Mouse (Mus musculus): Measurements from ENCODE around the gene Lrrc23. TPM values are rescaled to one million over a fixed set of nuclear protein-coding genes. Genes with fewer than 3 reads are reported as not detected.

Gene Lrrc23
- polyA plus RNA-seq, 1 experiment from 2014 or later = 6.3 TPM

DNA sequence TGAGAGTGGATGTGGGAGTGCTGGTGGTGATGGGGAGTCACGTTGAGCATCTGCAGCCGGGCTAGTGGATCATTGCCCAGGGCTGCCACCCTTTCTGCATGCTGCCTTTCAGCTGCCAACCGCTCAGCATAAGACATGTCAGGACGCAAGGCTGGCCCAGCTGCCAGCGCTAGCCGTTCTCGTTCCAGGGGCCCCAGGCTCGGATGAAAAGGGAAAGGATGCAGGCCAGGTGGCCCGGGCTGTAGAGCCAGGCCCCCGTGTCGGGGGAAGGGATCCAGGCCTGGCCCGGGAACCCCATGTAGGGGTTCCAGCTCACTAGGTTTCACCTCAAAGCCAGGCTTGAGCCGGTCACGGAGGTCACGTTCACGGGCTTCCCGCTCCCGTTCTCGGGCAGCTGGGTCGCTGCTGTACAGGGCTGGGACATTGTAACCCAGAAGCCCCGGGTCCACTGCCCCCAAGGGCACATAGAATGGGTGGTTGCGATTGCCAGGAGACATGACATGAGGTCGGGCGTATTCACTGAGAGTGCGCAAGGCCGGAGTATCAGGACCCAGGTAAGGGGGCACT is 34.7 kb downstream of the Lrrc23 start:
- Histone ChIP-seq H3K9ac (peak overlapping the region; percentile 67), H3K4me1 (replicated peaks) (peaks cover 36% of the 10 kb centered on the region), H3K4me3 (peak overlapping the region; percentile 46), H3K27me3 (no peaks in the 10 kb centered on the region), H3K27ac (peak overlapping the region; percentile 92), H3K36me3 (peaks cover 66% of the 10 kb centered on the region), H3K4me2 (peak overlapping the region; percentile 91), H3K9me3 (no peaks in the 10 kb centered on the region)
- WGBS = 71% methylated on average over 26 of the region's 26 CpGs
- ATAC-seq (ENCODE audit: low FRiP score) = no peak

DNA sequence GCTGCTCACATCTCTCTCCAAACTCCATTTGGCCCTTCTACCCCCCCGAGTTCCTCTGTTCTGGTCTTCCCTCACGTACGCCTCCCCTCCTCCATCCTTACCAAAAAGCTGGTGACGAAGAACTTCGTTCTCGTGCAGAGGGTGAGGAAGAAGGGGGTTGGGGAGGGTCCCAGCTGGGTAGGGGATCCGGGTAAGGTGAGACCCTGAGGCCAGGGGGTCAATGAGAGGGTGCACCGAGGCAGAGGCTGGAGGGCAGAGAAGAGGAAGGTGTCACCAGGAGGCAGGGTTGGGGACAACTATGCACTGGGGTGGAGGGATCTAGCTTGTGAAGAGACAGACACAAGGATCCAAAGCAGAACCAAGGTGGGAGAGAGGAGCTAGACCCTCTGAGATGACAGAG is 35.9 kb downstream of the Lrrc23 start:
- H3K4me2 ChIP-seq = no peak overlapping the region
- H3K36me3 ChIP-seq = peaks cover 54% of the 10 kb centered on the region
- H3K9ac ChIP-seq = no peak overlapping the region
- WGBS = 94% methylated on average over 8 of the region's 8 CpGs
- peaks cover 48% of the 10 kb centered on the region for H3K4me1 ChIP-seq (replicated peaks)
- H3K9me3 ChIP-seq = no peaks in the 10 kb centered on the region
- no peak overlapping the region for H3K4me3 ChIP-seq
- no peak for ATAC-seq (ENCODE audit: low FRiP score)
- H3K27me3 ChIP-seq = no peaks in the 10 kb centered on the region
- no peak overlapping the region for H3K27ac ChIP-seq

DNA sequence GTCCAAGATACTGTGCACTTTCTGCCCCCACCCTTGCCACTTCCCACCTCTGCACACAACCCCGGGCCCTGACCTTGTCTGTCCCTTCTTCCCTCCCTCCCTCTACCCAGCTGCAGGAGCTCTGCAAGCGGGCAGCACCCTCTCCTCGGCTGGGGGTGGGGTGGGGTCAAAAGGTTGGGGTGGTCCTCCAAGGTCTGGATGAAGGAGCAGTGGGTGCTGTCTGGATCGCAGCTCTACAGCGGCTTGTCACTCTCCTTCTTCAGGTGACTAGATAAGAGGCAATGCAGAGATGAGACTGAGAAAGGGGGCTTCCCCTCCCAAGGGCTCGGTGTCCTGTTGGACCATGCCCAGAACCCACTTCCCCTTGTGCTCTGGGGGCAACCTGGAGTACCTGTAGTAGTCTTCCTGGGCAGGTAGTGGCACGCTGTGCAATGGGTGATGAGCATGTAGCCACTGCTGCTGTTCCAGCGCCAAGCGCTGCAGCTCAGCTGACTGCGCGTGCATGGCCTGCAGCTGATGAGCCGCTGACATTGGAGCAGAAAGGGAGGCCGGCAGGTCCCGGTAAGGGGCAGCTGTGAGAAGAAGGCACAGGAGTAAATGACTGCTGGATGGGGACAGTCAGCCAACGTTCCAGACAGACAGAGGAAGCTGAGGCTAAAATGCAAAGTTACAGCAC is 36.5 kb downstream of the Lrrc23 start:
- no peaks in the 10 kb centered on the region for H3K9me3 ChIP-seq
- H3K9ac ChIP-seq = no peak overlapping the region
- H3K27ac ChIP-seq = no peak overlapping the region
- no peak overlapping the region for H3K4me2 ChIP-seq
- WGBS = 90% methylated on average over 15 of the region's 15 CpGs
- peaks cover 54% of the 10 kb centered on the region for H3K4me1 ChIP-seq (replicated peaks)
- no peak overlapping the region for H3K4me3 ChIP-seq
- ATAC-seq (ENCODE audit: low FRiP score) = no peak
- H3K27me3 ChIP-seq = no peaks in the 10 kb centered on the region
- peaks cover 47% of the 10 kb centered on the region for H3K36me3 ChIP-seq

DNA sequence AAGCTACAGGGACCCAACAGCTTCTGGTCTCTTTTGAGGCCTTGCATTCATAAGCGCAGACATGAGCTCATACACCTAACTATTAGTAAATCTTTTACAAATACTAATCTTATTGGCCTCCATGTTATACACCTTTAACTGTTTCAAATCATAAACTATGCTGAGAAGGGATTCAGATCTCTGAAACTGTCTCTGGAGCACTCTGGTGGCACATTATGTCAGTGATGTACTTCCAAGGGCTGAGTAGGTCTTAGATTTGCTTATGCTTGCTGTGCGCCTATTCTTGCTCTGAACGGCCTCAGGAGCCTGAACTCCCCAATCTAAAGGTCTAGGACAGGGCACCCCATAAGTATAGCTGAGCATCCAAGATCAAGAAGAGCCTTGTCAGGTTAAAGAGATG is 37.7 kb downstream of the Lrrc23 start:
- H3K9me3 ChIP-seq = no peaks in the 10 kb centered on the region
- peaks cover 49% of the 10 kb centered on the region for H3K4me1 ChIP-seq (replicated peaks)
- H3K4me3 ChIP-seq = peak overlapping the region; percentile 70; the same call in 1 of the 2 replicates
- H3K27ac ChIP-seq = peak overlapping the region; percentile 100
- 72% methylated on average over 3 of the region's 3 CpGs for WGBS
- H3K4me2 ChIP-seq = peak overlapping the region; percentile 73
- H3K27me3 ChIP-seq = no peaks in the 10 kb centered on the region
- no peak for ATAC-seq (ENCODE audit: low FRiP score)
- peaks cover 36% of the 10 kb centered on the region for H3K36me3 ChIP-seq
- peak overlapping the region; percentile 96 for H3K9ac ChIP-seq

DNA sequence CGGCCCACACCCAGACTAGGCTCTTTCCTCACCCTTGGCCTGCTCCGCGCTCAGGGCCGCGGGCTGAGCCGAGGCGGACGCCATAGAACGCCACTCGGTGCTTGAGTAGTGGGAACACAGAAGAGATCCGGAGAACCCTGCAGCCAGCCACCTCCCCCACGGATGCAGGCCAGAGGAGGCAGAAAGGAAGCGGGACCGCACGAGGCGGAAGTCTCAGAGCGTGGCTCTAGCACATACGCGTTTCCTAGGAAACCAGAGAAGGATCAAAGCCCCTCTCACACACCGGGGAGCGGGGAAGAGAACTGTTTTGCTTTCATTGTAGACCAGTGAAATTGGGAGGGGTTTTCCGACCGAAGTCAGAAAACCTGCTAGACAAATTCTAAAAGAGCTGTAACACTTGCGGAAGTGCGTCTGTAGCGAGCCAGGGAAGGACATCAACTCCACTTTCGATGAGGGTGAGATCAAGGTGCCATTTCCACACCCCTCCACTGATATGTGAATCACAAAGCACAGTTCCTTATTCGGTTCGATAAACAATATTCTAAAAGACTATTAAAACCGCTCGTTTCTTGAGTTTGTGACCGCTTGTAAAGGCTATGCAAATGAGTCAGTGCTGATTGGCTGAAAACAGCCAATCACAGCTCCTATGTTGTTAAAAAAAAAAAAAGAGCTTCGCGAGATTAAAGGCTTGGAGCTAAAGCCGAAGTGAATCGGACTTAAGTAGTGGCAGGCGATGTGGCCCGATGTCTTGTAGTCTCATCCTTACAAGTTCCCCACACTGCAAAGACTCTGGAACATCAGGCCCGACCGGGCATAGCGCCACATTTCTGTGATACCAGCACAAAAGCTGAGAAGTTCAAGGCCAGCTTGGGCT is 38.4 kb downstream of the Lrrc23 start, which contains the start of gene Grcc10:
Gene Grcc10, minus strand, starts transcription at position 487 of the 874 bp plus-strand sequence.
- Histone ChIP-seq H3K27me3 (no peaks in the 10 kb centered on the region), H3K9ac (peak within 1 kb of the TSS; percentile 96), H3K4me2 (peak within 1 kb of the TSS; percentile 73), H3K27ac (peak within 1 kb of the TSS; percentile 100), H3K4me1 (replicated peaks) (peaks cover 42% of the 10 kb centered on the region), H3K36me3 (peaks cover 30% of the 10 kb centered on the region), H3K9me3 (no peaks in the 10 kb centered on the region), H3K4me3 (peak within 1 kb of the TSS; percentile 70)
- ATAC-seq (ENCODE audit: low FRiP score) = peak; percentile 79
- under 1% methylated on average over 41 of the region's 41 CpGs for WGBS

DNA sequence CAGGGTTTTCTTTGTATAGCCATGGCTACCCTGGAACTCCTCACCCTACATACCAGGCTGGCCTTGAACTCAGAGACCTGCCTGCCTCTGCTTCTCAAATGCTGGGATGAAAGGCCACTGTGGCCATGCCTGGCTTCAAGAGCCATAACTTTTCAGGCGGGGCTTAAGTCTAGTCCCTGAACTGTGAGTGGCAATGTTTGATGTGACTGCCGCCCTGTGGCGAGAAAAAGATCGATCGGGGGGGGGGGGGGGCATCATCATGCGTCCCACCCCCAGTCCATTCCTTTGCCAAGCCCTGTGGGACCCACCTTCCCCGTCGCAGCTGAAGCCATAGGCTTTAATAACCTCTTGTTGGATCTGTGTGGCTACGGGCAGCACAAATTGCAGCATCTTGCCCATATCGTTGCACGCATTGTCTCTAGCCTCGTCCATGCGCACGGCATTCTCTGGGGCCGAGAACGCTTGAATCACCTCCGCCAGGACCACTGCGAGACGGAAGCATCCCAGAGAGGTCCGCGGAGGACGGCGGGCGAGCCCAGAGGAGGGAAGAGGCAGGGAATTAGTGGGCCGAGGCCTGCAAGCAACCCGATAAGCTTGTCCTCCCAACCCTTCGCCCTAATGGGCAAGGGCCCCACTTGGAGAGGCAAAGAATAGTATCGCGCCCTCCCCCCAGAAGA is 39.2 kb downstream of the Lrrc23 start:
- H3K9ac ChIP-seq = peak overlapping the region; percentile 96
- H3K9me3 ChIP-seq = no peaks in the 10 kb centered on the region
- peaks cover 38% of the 10 kb centered on the region for H3K4me1 ChIP-seq (replicated peaks)
- peak overlapping the region; percentile 100 for H3K27ac ChIP-seq
- no peaks in the 10 kb centered on the region for H3K27me3 ChIP-seq
- peak overlapping the region; percentile 70 for H3K4me3 ChIP-seq
- H3K4me2 ChIP-seq = peak overlapping the region; percentile 73
- H3K36me3 ChIP-seq = peaks cover 30% of the 10 kb centered on the region
- peak; percentile 33 for ATAC-seq (ENCODE audit: low FRiP score)
- under 1% methylated on average over 25 of the region's 29 CpGs for WGBS

DNA sequence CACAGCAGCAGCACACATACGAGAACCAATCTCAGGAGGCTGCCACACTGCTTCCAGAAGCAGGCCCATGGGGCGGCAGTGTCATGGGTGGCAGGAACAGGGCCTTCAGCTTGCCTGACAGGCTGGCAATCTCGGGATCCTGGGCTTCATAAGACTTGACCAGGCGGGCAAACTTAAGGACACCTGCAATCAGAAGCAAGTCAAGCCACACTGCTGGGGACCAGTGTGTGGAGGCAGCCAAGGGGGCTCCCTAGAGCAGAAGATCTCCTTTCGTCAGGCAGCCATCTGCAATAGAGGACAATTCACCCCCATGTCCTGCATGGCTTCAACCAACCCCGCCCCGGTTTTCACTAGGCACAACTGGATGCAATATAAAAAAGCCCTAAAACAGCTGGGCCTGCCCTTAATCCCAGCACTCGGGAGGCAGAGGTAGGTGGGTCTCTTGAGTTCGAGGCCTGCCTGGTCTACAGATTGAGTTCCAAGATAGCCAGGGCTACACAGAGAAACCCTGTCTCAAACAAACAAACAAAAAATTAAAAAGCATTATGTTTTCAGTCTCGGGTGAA is 40.2 kb downstream of the Lrrc23 start:
- peak overlapping the region; percentile 73 for H3K4me2 ChIP-seq
- peaks cover 22% of the 10 kb centered on the region for H3K36me3 ChIP-seq
- H3K4me3 ChIP-seq = peak overlapping the region; percentile 70
- ATAC-seq (ENCODE audit: low FRiP score) = no peak
- peak overlapping the region; percentile 100; the same call in 1 of the 2 replicates for H3K27ac ChIP-seq
- no peaks in the 10 kb centered on the region for H3K9me3 ChIP-seq
- peak overlapping the region; percentile 58; the same call in 1 of the 2 replicates for H3K9ac ChIP-seq
- no peaks in the 10 kb centered on the region for H3K27me3 ChIP-seq
- WGBS = 87% methylated on average over 10 of the region's 10 CpGs
- peaks cover 30% of the 10 kb centered on the region for H3K4me1 ChIP-seq (replicated peaks)

DNA sequence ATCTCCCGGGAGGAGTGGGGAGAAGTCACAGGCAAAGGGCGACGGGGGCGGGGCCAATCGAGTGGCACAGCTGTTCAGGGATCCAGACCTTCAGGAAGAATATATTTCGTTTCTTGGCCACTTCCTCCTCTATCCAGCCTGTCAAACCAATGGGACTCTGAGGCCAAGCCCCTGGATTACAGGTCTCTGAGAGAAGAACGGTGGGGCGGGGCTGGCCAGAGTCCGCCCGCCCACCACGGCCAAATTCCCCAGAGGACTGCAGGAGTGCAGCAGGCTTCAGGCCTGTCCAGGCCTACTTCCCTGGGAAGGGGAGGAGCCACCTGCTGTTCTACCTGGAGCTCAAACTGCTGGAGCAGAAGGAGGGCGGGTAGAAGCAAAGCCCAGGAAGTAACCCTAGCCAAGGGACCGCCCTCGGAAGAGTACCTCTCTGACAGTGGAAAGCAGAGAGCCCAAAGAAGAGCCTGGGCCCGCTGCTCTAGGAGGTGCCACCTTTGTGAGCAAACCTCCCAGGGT is 41.0 kb downstream of the Lrrc23 start, which contains the start of gene Ptpn6:
Gene Ptpn6, minus strand, starts transcription at position 204 of the 513 bp plus-strand sequence.
- Histone ChIP-seq H3K4me1 (replicated peaks) (peaks cover 30% of the 10 kb centered on the region), H3K9ac (peak within 1 kb of the TSS; percentile 58), H3K36me3 (peaks cover 14% of the 10 kb centered on the region), H3K27ac (peak within 1 kb of the TSS; percentile 100; the same call in 1 of the 2 replicates), H3K4me3 (peak within 1 kb of the TSS; percentile 70), H3K9me3 (no peaks in the 10 kb centered on the region), H3K4me2 (peak within 1 kb of the TSS; percentile 73), H3K27me3 (no peaks in the 10 kb centered on the region)
- no peak for ATAC-seq (ENCODE audit: low FRiP score)
- 30% methylated on average over 15 of the region's 15 CpGs for WGBS

DNA sequence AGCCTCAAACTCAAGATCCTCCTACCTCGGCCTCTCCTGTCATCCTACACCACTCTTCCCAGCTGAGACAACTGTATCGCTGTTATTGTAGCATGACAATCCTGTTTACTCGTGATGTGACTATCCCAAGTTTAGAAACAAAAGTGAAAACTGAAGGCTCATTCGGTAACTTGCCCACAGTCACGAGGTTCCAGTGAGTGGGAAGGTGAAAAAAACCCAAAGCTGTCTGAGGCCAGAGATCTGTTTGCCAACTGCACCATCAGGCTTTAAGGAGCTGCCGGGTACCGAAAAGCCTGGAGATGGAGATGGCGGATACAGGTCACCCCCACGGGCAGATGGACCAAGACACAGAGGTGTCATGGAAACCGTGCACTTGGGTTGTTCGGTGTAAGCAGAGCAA is 42.5 kb downstream of the Lrrc23 start:
- H3K27me3 ChIP-seq = no peaks in the 10 kb centered on the region
- no peak overlapping the region for H3K4me3 ChIP-seq
- H3K4me2 ChIP-seq = no peak overlapping the region
- H3K4me1 ChIP-seq (replicated peaks) = peaks cover 28% of the 10 kb centered on the region
- no peaks in the 10 kb centered on the region for H3K36me3 ChIP-seq
- no peak overlapping the region for H3K27ac ChIP-seq
- WGBS = 93% methylated on average over 11 of the region's 11 CpGs
- H3K9ac ChIP-seq = no peak overlapping the region
- H3K9me3 ChIP-seq = no peaks in the 10 kb centered on the region
- no peak for ATAC-seq (ENCODE audit: low FRiP score)

DNA sequence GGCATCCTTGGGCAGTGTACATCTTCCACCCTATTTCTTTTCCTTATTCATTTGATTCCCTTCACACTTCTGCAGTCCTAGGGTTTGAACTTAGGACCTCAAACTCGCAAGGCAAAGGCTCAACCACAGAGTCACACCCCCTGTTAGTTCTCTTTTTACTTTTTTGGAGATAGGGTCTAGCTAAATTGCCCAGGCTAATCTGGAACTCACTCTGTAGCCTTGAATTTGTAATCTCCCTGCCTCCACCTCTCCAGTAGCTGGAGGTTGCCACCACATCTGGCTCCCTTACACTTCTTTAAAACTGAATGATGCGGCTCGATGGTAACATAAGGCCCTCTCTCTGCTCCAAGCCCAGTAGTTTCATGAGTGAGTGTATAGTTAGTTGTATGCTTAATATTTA is 45.1 kb downstream of the Lrrc23 start:
- H3K27me3 ChIP-seq = no peaks in the 10 kb centered on the region
- no peak overlapping the region for H3K4me2 ChIP-seq
- peaks cover 14% of the 10 kb centered on the region for H3K4me1 ChIP-seq (replicated peaks)
- WGBS = 90% methylated on average over 3 of the region's 3 CpGs
- no peak overlapping the region for H3K9ac ChIP-seq
- no peaks in the 10 kb centered on the region for H3K36me3 ChIP-seq
- no peaks in the 10 kb centered on the region for H3K9me3 ChIP-seq
- H3K4me3 ChIP-seq = no peak overlapping the region
- no peak for ATAC-seq (ENCODE audit: low FRiP score)
- no peak overlapping the region for H3K27ac ChIP-seq
